Mouse (Mus musculus): ENCODE measurements around the gene Cep128. TPM values are rescaled to one million over a fixed set of nuclear protein-coding genes. Genes with fewer than 3 reads are reported as not detected.
"Not testable (repeated sequence)": the region's sequence is repeated elsewhere in the genome, so short reads cannot be mapped to it uniquely, and the experiment has no call there.

Gene Cep128
- polyA plus RNA-seq, 1 experiment from 2014 or later: 12.9 TPM

DNA sequence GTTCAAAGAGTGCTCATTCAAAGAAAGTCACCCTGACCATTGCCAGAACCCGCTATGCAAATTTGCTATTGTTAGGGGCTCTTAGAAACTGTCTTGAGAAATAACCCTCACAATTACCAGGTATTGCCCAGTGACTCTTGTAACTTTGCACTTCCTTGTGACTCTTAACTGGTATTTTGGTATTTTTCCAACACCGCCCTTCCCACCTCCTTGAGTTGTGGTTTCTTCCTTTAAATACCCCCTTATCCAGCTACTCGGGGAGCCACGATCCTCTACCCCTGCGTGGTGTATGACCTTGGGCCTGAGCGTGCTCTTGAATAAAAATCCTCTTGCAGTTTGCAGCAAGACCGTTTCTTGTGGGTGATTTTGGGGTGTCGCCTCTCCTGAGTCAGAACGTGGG is 407.8 kb downstream of the Cep128 start:
- 91% methylated on average over 9 of the region's 9 CpGs for WGBS
- H3K4me2 ChIP-seq (ENCODE audit: low read depth, low read length, severe bottlenecking); H3K4me3 ChIP-seq (ENCODE audit: low read depth, low read length); H3K27ac ChIP-seq (ENCODE audit: low read depth, low read length); DNase-seq (ENCODE audit: low spot score); H3K27me3 ChIP-seq (ENCODE audit: control insufficient read depth, insufficient read depth, low read length); H3K4me1 ChIP-seq (replicated peaks; ENCODE audit: control insufficient read depth, insufficient read depth, low read length); ATAC-seq (replicated peaks; ENCODE audit: low FRiP score); H3K9ac ChIP-seq (ENCODE audit: low read length); H3K9me3 ChIP-seq (ENCODE audit: control insufficient read depth, low read length); H3K36me3 ChIP-seq (ENCODE audit: control insufficient read depth, insufficient read depth, low read length): not testable (repeated sequence)

DNA sequence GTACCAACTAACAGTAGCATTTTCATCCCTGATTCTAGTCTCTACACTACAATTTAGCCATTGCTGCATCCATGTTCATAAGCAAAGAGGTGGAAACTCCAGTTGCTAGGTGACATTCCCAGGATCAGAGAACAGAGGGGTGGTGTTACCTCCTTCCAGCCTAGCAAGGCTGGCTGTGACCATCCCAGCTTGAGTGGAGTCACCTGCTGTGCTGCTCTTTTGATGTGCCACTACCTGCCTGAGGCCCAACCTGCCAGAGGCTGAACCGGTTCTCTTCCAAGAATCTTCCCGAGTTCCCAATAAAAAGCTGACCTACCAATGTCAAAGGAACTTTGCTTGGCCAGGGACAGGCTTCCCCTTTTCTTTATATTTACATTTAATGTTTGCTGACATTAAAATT is 408.8 kb downstream of the Cep128 start:
- Histone ChIP-seq H3K4me3 (ENCODE audit: low read depth, low read length) (no peak overlapping the region), H3K27me3 (ENCODE audit: control insufficient read depth, insufficient read depth, low read length) (no peaks in the 10 kb centered on the region), H3K27ac (ENCODE audit: low read depth, low read length) (no peak overlapping the region), H3K9me3 (ENCODE audit: control insufficient read depth, low read length) (no peaks in the 10 kb centered on the region), H3K4me1 (replicated peaks; ENCODE audit: control insufficient read depth, insufficient read depth, low read length) (no peaks in the 10 kb centered on the region), H3K9ac (ENCODE audit: low read length) (no peak overlapping the region), H3K36me3 (ENCODE audit: control insufficient read depth, insufficient read depth, low read length) (no peaks in the 10 kb centered on the region), H3K4me2 (ENCODE audit: low read depth, low read length, severe bottlenecking) (no peak overlapping the region)
- no peak for DNase-seq (ENCODE audit: low spot score)
- ATAC-seq (replicated peaks; ENCODE audit: low FRiP score): no peak
- 36% methylated on average over 2 of the region's 2 CpGs for WGBS

- H3K4me3 ChIP-seq (ENCODE audit: low read depth, low read length): no peak overlapping the region
- DNase-seq (ENCODE audit: low spot score): no peak
- no peaks in the 10 kb centered on the region for H3K9me3 ChIP-seq (ENCODE audit: control insufficient read depth, low read length)
- H3K27me3 ChIP-seq (ENCODE audit: control insufficient read depth, insufficient read depth, low read length): no peaks in the 10 kb centered on the region
- no peak overlapping the region for H3K4me2 ChIP-seq (ENCODE audit: low read depth, low read length, severe bottlenecking)
- no peak overlapping the region for H3K9ac ChIP-seq (ENCODE audit: low read length)
- WGBS: 93% methylated on average over 3 of the region's 3 CpGs
- H3K36me3 ChIP-seq (ENCODE audit: control insufficient read depth, insufficient read depth, low read length): no peaks in the 10 kb centered on the region
- no peak for ATAC-seq (replicated peaks; ENCODE audit: low FRiP score)
- no peak overlapping the region for H3K27ac ChIP-seq (ENCODE audit: low read depth, low read length)
- no peaks in the 10 kb centered on the region for H3K4me1 ChIP-seq (replicated peaks; ENCODE audit: control insufficient read depth, insufficient read depth, low read length)
These were observed 413.1 kb downstream of the Cep128 start for GRCm38 (mm10) chr12:90971156-90971555.

- H3K9ac ChIP-seq (ENCODE audit: low read length): no peak overlapping the region
- WGBS: 83% methylated on average over 5 of the region's 5 CpGs
- H3K9me3 ChIP-seq (ENCODE audit: control insufficient read depth, low read length): no peaks in the 10 kb centered on the region
- no peaks in the 10 kb centered on the region for H3K4me1 ChIP-seq (replicated peaks; ENCODE audit: control insufficient read depth, insufficient read depth, low read length)
- no peaks in the 10 kb centered on the region for H3K36me3 ChIP-seq (ENCODE audit: control insufficient read depth, insufficient read depth, low read length)
- no peak overlapping the region for H3K4me3 ChIP-seq (ENCODE audit: low read depth, low read length)
- no peaks in the 10 kb centered on the region for H3K27me3 ChIP-seq (ENCODE audit: control insufficient read depth, insufficient read depth, low read length)
- DNase-seq (ENCODE audit: low spot score) (no peak), ATAC-seq (replicated peaks; ENCODE audit: low FRiP score) (no peak)
- no peak overlapping the region for H3K27ac ChIP-seq (ENCODE audit: low read depth, low read length)
- H3K4me2 ChIP-seq (ENCODE audit: low read depth, low read length, severe bottlenecking): no peak overlapping the region
These were observed 422.7 kb downstream of the Cep128 start for GRCm38 (mm10) chr12:90961386-90962017.

DNA sequence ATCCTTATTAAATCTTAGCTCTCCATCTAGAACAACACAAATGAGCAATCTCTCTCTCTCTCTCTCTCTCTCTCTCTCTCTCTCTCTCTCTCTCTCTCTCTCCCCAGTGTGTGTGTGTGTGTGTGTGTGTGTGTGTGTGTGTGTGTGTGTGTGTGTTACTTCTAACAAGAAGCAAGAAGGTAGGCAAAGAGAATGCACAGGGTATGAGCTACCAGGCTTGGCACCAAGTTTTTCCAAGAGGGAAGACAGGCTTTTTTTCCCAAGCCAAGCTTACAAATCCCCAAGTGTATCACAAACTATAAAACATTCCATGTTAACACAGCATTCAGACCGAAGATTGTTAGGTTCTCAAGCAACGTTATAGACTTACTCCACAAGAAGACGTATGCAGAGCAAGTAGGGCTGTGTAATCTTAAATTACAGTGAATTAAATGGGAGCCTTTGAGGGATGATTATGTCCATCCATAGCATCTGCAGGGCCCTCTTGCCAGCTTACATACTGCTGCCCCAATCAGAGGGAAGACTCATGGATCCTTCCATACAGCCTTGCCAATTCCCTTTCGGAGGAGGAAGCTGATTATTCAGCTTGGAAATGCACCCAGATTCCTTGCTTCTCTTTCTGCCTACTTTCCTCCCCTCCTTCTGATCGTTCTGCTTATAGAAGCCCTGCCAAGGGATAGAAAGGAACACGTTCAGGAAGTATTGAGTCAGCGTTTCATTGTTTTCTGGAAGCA is 429.3 kb downstream of the Cep128 start:
- no peak for ATAC-seq (replicated peaks; ENCODE audit: low FRiP score)
- Histone ChIP-seq H3K9ac (ENCODE audit: low read length) (no peak overlapping the region), H3K4me2 (ENCODE audit: low read depth, low read length, severe bottlenecking) (no peak overlapping the region), H3K9me3 (ENCODE audit: control insufficient read depth, low read length) (no peaks in the 10 kb centered on the region), H3K4me3 (ENCODE audit: low read depth, low read length) (no peak overlapping the region), H3K4me1 (replicated peaks; ENCODE audit: control insufficient read depth, insufficient read depth, low read length) (no peaks in the 10 kb centered on the region), H3K27me3 (ENCODE audit: control insufficient read depth, insufficient read depth, low read length) (no peaks in the 10 kb centered on the region), H3K27ac (ENCODE audit: low read depth, low read length) (no peak overlapping the region), H3K36me3 (ENCODE audit: control insufficient read depth, insufficient read depth, low read length) (no peaks in the 10 kb centered on the region)
- DNase-seq (ENCODE audit: low spot score): no peak
- WGBS: 80% methylated on average over 7 of the region's 7 CpGs

Small RNA genes lying within 50 kb of the gene (microRNA-seq; reads per million reads assigned to microRNA genes)
- gene Gm44370 (ENCODE audit: insufficient number of aligned reads): not detected

Other genes starting within 250 kb of the Cep128 start
- gene Tshr, start 154 bp upstream of the Cep128 start, polyA plus RNA-seq (2014; fragmentation: Nextera tagmentation; extraction: Ambion mirVana): 0.31 and 0.36 TPM in 2 replicates
- 45.5 and 47.9 TPM in 2 replicates for gene Gtf2a1, start 206.1 kb upstream of the Cep128 start, polyA plus RNA-seq (2014; fragmentation: Nextera tagmentation; extraction: Ambion mirVana)

All from forebrain, embryonic 11.5 days (tissue).